Mouse (Mus musculus): ENCODE data around the gene Boll. TPM values are rescaled to one million over a fixed set of nuclear protein-coding genes. Genes with fewer than 3 reads are reported as not detected.

Gene Boll
- total RNA-seq, 2 experiments from 2014 or later: 0.35 TPM; not detected in 1

DNA sequence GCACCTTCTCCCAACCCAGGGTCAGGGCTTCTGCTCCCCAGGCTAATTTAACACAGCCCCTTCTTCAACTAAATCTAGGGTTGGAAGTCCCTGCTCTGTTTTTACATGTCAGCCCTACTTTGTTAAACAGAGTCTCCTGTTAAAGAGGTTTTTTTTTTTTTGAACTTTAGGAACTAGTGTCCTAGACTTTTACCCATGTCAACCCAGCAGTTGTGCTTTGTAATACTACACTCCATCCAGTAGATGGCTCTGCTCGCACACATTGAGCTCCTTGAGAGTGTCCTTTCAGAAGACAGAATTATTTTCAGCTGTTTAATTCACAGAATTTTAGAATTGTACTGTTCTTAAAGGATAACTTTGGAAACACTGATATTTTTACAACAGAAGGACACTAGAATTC, 124.0 kb downstream of the Boll start:
- DNase-seq (ENCODE audit: low spot score in 2 of 2): no peak

DNA sequence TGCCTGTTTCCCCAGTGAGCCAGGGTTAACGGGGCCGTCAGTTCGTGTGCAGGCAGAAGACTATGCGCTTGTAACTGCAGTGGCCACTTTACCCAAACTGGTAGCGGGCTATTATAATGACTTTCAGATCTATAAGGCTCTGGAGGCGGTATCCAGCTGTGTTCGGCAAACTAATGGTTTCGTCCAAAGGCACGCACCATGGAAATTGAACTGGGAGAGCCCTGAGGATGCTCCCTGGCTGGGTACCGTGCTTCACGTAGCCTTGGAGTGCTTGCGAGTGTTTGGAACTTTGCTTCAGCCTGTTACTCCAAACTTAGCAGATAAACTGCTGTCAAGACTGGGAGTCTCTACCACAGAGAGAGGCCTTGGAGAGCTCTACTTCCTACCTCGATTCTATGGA, 124.8 kb downstream of the Boll start:
- DNase-seq (ENCODE audit: low spot score in 2 of 2): no peak

DNA sequence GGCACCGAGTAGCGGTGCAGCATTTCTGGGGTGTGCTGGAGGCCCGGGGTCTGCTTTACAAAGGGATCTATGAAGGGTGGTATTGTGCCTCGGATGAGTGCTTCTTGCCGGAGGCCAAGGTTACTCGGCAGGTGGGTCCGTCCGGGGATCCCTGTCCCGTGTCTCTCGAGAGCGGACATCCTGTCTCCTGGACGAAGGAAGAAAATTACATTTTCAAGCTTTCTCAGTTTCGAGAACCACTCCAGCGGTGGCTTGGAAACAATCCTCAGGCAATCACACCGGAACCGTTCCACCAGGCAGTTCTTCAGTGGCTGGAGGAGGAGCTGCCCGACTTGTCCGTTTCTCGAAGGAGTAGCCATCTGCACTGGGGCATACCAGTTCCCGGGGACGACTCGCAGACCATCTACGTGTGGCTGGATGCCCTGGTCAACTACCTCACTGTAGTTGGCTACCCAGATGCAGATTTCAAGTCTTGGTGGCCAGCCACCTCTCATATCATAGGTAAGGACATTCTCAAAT, 125.6 kb downstream of the Boll start:
- DNase-seq (ENCODE audit: low spot score in 2 of 2): no peak

DNA sequence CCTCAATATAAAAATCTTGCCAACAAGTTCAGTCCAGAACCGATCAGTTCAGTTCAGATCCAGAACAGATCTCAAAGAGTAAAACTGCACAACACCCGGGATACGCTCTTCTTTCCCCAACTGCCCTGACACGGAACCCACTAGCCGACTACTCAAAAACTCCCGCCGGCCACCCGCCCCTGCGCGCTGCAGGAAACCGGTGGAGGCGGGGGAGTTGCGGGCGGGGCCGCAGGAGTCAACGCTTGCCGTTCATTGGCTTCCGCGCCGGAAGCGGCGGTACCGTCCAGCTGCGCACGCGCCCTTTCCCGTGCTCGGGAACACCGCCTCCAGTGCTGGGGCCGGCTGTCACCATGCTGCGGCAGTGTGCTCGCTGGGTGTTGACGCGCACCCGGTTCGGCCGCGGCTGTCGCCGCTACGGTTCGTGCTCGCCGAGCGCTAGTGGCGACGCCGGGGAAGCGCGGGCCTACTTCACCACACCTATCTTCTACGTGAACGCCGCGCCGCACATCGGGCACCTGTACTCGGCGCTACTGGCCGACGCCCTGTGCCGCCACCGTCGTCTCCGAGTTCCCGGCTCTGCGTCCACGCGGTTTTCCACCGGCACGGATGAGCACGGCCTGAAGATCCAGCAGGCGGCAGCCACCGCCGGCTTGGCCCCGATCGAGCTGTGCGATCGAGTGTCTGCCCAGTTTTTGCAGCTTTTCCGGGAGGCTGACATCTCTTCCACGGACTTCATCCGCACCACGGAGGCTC, 126.2 kb downstream of the Boll start, which contains the start of gene Mars2:
Gene Mars2, plus strand, starts transcription at position 288 of the 753 bp plus-strand sequence.
- DNase-seq (ENCODE audit: low spot score in 2 of 2): peak; percentile 91 to 94

DNA sequence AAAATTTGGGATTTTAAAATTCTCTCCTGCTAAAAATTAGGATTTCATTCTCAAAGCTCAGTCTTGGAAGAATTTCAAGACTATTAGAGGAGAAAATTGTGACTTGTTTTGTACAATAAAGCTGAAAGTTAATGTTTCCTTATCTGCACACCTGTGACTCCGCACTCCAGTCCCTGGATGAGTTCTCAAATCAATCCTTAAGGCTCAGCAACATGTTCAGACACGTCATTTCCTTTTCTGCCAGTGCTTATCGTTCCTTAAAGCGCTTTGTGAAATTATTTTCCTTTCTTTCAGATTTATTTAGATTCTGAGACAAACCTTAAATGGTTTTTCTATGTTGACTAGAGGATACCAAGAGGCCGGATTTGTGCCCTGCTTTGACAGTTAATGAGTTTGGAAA, 126.8 kb downstream of the Boll start:
- no peak for DNase-seq (ENCODE audit: low spot score in 2 of 2)

DNA sequence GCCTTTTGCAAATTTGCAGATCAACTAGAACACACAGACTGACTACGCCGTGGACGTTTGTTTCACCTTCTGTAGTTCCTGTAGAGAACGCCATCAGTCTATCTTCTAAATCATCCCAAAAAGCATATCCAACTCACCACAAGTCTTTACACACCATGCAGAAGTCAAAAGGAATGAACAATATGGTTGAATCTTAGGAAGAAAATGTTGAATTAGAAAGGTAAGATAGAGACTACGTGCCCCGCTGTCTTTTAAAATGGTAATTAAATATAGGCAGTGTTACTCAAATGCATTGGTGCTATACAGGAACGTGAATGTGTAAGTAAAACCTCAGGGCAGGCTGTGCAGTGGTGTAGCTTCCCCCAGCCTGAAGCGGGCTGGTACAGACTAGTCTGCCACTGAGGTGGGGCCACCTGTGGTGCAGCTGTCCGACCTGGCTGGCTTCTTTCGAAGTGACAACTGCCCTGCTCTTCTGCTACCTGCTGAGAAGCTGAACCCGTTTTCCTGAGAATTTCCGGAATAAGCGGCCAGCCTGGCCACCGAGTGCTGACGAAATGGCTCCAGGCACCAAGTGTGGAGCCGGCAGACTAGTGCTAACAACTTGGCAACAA, 128.3 kb downstream of the Boll start:
- no peak for DNase-seq (ENCODE audit: low spot score in 2 of 2)

DNA sequence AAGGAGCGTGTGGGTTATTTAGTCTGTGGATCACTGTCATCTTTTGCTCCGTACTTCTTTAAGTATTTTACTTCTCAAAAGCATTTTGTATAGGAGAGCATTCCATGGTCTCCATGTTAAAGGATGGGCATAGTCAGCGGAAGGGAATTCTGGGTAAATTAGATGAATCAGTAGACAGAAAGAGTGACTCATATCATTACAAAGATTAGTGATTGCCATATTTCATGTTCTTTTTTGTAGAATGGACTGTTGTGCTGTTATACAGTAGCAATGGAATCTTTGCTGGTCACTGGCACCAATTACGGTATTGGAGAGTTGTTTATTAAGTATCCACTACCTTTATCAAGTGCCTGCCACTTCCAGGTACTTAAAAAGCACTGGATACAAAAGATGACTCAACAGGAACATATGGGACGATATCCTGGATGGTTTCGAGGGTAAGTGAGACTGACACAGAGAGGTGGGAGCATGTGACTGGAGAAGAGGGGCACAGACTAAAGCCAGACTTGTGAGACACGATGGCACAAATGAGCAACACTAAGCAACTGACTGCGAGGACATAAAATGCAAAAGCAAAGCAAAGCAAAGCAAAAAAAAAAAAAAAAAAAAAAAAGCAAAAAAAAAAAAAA, 134.9 kb downstream of the Boll start:
- DNase-seq (ENCODE audit: low spot score in 2 of 2): no peak

DNA sequence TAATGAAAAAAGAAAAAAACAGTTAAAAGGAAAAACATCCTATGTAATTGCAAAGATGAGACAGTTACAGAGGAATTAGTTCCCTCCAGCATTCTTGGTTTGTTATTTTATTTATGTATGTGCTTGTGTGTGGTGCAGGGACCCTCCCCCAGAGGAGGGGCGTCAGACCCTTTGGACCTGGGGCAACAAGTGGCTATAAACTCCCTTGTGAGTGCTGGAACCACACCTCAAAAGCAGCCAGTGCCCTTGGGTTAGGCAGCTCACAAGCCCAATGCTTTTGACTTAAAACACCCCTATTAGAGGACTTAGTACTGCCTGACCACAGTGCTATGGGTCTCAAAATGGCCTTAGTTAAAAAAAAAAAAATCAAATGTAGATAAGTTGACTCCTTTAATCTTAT, 135.9 kb downstream of the Boll start:
- DNase-seq (ENCODE audit: low spot score in 2 of 2): no peak

DNA sequence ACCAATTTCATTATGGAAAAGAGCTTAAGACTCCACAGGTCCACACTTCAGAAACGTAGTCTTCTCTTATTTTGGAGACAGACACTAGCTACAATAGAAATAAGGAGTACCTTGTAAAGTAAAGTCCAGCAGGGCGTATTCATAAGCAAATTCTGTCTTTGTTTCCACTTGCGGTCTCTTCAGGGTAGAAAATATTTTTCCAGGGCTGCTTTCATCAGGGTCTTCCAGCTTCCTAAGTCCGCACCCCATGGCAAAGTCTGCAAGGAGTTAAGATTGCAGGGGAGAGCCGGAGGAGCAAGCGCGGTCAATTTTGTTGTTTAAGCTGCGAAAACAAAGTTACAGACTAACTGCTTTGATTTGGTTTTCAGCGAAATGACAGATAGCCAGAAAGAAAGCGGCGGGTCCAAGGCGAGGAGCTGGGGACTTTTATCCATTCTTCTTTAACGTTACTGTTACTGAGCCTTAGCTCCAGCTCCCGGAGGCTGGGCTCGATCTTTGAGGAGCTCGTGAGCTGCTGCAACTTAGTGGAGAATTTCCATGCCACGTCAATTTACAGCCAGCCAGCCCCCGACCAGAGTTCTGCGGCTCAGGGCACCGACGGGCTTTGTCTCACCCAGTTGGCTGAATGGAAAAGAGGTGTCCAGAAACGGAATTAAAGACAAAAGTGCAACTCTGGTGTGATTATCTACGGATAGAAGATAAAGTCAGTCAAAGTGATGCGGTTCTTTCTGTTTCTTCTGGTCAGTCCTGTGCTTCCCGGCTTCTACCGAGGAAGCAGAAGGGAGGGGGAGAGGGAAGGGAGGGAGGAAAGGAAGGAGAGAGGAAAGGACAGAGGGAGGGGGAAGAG, 137.0 kb downstream of the Boll start, which contains the start of gene Rftn2:
Gene Rftn2, minus strand, starts transcription at position 772 of the 847 bp plus-strand sequence.
- no peak for DNase-seq (ENCODE audit: low spot score in 2 of 2)

DNA sequence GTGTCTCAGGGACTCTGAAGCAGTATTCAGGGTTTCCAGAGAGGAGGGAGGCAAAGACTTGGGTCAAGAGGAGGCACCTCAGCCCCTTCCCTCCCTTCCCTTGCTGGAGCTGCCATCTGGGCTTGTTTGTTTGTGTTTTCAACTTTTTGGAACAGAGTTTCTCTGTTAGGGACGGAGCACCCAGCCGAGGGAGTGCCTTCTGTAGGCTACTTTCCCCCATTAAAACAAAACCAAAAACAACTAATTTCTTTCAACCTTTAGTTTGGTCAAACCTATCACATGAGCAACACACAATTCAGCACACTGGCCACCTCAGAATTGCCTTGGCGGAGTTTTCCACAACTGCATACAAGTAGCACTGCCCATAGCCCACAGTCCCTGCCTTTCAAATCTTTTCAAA, 137.9 kb downstream of the Boll start:
- no peak for DNase-seq (ENCODE audit: low spot score in 2 of 2)

DNA sequence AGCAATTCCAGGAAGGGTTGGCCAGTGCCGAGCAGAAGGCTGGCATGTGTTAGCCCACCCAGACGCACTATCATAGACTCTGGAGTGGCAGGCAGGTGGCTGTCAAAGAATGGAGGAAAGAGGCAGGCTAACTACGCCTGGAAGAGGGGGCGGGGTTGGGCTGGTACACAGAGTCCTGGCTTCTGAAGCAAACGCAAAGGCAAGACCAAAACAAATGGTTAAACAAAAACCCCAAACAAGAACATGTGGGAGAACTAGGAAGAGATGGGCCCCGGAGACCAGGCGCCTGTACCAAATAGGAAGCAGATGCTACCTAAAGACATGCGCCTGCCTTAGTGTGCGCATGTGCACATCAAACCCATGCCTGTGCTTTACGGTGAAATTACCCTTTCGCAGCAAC, 139.2 kb downstream of the Boll start:
- peak in 1 of 2 experiments; percentile 7 for DNase-seq (ENCODE audit: low spot score in 2 of 2)

DNA sequence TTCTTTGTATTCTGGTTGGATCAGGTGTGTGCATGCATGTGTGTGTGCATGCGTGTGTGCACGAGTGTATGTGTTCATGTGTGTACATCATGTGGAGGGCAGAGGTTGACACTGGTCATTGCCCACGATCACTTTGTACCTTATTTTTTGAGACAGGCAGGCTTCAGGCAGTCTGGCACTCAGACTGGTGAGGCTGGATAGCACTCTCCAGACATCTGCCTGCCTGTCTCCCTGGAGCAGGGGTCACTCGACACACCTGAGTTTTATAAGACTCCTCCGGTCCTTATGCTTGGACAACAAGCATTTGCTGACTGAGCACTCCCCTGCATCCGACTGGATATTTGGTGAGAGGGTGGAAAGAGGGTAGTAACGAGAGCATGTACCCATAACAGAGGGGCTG, 140.2 kb downstream of the Boll start:
- DNase-seq (ENCODE audit: low spot score in 2 of 2): no peak

DNA sequence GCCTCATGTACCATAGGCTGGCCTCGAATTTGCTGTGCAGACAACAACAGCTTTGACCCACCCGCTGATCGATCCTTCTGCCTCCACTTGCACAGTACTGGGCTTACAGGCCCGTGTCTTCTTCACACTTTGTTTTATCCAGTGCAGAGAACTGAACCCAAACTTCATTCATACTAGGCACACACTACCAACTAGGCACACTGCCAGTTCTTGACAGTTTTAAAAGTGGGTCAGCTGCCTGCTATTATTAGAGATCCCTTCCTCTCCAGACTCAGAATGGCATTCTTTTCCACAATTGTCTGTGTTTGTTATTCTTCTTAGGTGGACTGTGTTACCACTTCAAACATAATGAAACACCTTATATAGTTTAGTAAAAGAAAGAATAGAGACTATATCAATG, 141.9 kb downstream of the Boll start:
- no peak for DNase-seq (ENCODE audit: low spot score in 2 of 2)

DNA sequence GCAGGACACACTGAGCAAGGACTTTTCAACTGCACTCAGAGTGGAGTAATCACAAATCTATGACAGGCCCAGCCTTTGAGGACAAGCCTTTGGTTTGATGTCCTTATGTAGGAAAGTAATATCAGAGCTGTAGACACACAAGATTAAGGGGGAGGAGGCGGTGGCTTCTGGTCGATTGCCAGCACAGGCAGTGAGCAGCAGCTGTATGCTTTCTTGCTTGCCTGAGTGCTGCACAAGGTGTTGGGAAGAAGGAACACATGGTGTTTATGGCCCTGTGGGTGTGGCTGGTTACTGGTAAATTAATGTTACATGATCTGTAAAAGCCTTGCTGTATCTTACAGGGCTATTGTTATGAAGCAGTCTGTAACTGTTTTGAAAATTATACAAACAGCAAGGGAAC, 146.1 kb downstream of the Boll start:
- DNase-seq (ENCODE audit: low spot score in 2 of 2): no peak

DNA sequence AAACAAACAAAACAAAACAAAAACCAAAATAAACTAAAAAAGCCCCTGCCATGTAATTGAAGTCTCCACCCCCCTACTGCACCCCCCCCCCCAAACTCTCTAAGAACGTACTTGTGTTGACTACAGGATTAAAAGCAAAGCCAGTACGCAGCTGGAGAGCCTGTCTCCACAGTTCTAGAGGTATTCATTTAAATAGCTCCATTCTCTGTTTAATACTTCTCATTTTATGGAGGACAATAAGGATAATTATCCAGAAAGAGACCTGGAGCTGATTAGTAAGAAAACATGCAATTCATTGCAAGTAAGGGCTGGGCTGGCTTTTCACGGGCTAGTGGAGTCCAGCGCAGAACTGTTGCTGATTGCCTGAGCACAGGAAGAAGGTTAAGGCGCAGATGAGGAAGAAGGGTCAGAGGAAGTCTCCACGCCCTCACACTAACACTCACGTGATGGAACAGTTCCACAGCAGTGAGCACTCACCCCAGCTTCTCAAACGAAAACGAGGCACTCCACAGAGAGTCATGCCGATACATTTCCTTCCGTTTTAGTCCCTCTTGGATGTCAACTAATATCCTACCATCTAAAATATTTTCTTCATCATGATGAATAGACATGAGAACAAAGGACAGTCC, 148.0 kb downstream of the Boll start:
- no peak for DNase-seq (ENCODE audit: low spot score in 2 of 2)

DNA sequence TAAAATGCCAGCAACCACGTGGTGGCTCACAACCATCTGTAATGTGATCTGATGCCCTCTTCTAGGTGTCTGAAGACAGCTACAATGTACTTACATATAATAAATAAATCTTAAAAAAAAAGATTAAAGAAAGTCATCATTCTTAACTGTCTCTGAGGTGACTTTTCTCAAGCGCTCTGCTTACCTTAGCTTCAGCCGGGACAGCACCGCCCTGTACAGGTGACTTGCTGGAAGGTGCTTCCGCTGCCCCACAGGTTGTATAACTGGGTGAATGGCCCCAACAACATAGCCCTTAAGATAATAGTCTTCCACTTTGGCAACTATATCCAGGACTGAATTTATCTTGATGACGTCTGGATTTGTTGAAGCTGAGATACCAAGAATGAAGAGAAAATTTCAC, 149.3 kb downstream of the Boll start:
- no peak for DNase-seq (ENCODE audit: low spot score in 2 of 2)

DNA sequence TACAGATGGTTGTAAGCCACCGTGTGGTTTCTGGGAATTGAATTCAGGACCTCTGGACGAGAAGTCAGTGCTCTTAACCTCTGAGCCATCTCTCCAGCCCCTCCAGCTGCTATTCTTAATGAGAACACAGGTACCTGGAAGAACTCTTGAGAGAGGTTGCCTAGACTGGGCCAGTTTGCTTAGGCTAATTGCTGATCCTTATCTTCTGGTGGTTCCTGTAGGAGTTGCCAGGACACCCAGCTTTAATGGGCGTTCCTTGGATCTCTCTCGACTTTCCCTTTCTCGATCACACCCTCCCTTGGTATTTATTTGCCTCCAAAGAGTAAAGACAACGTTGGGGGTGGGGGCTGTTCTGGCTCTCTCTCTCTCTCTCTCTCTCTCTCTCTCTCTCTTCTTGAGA, 149.8 kb downstream of the Boll start:
- no peak for DNase-seq (ENCODE audit: low spot score in 2 of 2)

DNA sequence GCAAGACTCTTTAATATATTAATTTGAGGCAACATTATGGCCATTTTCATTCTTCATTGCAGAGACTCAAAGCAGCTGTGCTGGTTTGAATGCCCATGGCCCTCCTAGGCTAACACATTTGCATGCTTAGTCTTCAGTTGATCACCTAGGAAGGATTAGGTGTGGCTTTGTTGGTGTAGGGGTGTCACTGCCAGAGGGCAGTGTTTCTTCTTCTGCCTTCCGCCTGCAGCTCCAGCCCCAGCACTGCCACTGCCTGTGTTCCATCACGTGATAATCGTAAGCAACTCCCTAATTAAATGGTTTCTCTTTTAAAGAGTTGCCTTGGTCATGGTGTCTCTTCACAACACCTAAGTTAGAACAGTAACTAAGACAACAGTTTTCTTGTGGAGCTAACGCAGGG, 150.5 kb downstream of the Boll start:
- no peak for DNase-seq (ENCODE audit: low spot score in 2 of 2)

DNA sequence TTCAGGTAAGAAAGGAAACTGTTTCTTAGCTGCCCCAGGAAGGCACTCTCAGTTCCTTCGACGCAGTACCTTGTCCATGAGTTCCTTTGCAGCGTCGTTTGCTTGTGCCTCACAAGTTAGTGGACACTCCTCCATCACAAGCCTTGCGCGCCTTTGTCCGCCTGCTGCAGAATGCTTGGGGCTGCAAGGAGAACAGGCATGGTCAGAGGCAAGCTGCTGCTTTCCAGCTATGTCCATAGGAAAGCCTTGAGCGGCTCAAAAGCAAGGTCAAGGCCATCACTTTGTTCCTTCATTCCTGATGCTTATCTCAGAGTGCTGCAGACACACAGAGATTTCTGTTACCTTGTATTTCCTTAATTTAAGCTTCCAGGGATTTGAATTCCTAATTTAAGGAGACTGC, 152.2 kb downstream of the Boll start:
- no peak for DNase-seq (ENCODE audit: low spot score in 2 of 2)

DNA sequence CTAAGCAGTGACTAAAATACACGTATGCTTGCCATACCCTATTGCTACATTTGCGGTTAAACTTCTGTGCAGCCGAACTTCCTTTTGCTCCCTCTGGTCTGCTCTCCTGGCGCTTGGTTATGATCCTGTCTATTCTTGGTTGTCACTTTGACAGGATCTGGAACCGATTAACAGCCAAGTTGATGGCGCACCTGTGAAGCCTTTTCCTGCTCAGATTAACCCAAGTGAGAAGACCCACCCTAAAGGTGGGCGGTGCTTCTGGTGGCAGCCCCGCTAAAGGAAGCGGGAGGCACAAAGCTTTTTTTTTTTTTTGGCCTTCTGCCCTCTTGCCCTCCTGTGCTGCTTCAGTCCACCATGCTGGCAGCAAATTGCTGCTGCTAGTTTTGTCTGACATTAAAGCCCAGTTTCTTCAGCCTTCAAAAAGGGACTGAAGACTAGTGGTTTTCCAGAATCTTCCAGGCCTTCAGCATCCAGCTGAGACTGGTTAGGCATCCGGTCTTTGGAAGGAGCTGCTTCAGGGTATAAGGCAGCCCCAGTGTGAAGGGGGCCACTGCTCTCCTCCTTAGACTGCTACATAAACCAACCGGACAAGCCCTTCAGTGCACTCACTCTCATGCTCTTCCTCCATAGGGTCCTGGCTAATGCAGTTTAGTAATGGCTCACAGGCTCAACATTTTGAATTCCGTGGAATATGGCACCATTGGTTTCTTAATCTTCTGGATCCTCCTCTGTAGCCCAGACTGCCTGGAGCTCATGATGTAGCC, 152.9 kb downstream of the Boll start:
- no peak for DNase-seq (ENCODE audit: low spot score in 2 of 2)
